Mouse (Mus musculus) adrenal gland, adult 18-20 months (tissue): ENCODE measurements around the gene Prdm10. TPM values are rescaled to one million over a fixed set of nuclear protein-coding genes. Genes with fewer than 3 reads are reported as not detected.

ENCODE experiments used
- total RNA-seq, 2 experiments: library from RNA; stranded (reverse); gene quantifications; 1 replicate in 1 of 2; 2 replicates in 1 of 2; pipeline ENCODE4 v1.2.3; 2021

The Prdm10 gene
- total RNA-seq, 2 experiments from 2014 or later: 7.5 to 9.2 TPM

Other genes with a start within 250 kb of the Prdm10 start
- 10 to 100 TPM; 27.0 to 55.9 TPM for gene Zbtb44, start 249.9 kb upstream of the Prdm10 start, total RNA-seq
- 1 to 10 TPM in 1 of 2 experiments, under 1 TPM in 1; 0.42 to 1.2 TPM for gene St14, start 148.7 kb upstream of the Prdm10 start, total RNA-seq
- 100 to 1,000 TPM; 676 to 807 TPM for gene Aplp2, start 68.7 kb upstream of the Prdm10 start, total RNA-seq
- 10 to 100 TPM; 18.4 to 19.1 TPM for gene Nfrkb, start 105.7 kb downstream of the Prdm10 start, total RNA-seq
- gene Tmem45b, start 183.9 kb downstream of the Prdm10 start, total RNA-seq: 100 to 1,000 TPM in 1 of 2 experiments, 10 to 100 TPM in 1; 30.9 to 155 TPM